Mouse (Mus musculus): ENCODE results near the gene Mfsd2b. TPM values are rescaled to one million over a fixed set of nuclear protein-coding genes. Genes with fewer than 3 reads are reported as not detected.
"Not testable (repeated sequence)": the region's sequence is repeated elsewhere in the genome, so short reads cannot be mapped to it uniquely, and the experiment has no call there.

Mfsd2b gene
- polyA plus RNA-seq, 1 experiment from 2014 or later: 13.5 TPM

DNA sequence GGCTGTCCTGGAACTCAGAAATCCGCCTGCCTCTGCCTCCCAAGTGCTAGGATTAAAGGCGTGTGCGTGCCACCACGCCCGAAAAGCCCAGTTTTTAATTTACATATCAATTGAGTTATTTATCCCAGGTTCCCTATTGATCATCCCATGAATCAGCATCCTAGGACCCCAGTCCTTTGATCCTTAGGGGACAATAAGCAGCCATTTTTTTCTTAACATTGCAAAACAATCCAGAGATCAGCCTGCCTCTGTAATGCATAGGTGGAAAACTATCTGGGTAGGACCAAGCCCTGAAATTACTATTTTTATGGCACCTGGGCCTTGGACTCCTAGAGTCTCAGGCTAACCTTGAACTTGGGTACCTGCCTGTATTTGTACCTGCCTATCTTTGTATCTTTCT, 23.9 kb upstream of the Mfsd2b start:
- H3K4me1 ChIP-seq: no peaks in the 10 kb centered on the region
- H3K36me3 ChIP-seq: peaks cover 19% of the 10 kb centered on the region; the same call in 1 of the 2 replicates
- DNase-seq (ENCODE audit: low spot score): no peak
- no peaks in the 10 kb centered on the region for H3K27me3 ChIP-seq (ENCODE audit: insufficient read depth, poor library complexity, severe bottlenecking)
- no peak overlapping the region for H3K4me3 ChIP-seq
- WGBS: 91% methylated on average over 5 of the region's 5 CpGs
- H3K9me3 ChIP-seq: no peaks in the 10 kb centered on the region
- no peak overlapping the region for H3K27ac ChIP-seq

DNA sequence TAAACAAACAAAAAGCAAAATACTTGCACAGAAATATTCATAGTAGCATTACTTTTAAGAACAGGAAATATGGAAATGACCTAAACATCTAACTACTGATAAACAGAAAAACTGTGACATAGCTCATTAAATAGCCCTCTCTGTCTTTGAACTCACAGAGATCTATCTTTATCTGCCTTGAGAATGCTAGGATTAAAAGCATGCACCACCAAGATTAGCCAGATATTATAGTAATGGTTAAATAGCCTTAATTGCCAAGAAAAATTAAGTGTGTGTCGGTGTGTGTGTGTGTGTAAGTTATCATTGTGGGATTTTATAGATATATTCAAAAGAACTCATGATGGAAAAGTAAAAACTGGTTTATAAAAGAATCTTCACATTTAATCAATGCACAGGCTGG, 15.7 kb upstream of the Mfsd2b start:
- DNase-seq (ENCODE audit: low spot score): no peak
- H3K27ac ChIP-seq: no peak overlapping the region
- no peaks in the 10 kb centered on the region for H3K27me3 ChIP-seq (ENCODE audit: insufficient read depth, poor library complexity, severe bottlenecking)
- no peaks in the 10 kb centered on the region for H3K9me3 ChIP-seq
- 95% methylated on average over 1 of the region's 1 CpGs for WGBS
- no peak overlapping the region for H3K4me3 ChIP-seq
- peaks cover 12% of the 10 kb centered on the region; the same call in 1 of the 2 replicates for H3K36me3 ChIP-seq
- H3K4me1 ChIP-seq: peaks cover 9% of the 10 kb centered on the region; the same call in 1 of the 2 replicates

DNA sequence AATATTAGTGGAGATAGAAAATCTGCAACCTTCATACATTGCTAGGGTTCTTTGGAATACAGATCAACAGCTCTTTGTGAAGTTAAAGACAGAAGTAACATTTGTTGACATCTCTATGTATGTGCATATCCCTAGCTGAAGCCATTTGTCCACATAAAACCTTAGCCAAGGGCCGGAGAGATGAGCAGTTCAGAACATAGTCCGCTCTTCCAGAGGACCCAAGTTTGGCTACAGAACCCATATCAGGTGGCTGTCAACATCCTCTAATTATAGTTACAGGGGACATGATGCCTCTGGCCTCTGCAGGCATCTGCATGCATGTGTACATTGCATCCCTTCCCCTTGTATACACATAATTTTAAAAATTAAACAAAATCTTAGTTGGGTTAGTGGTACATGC, 15.1 kb upstream of the Mfsd2b start:
- 49% methylated on average over 2 of the region's 2 CpGs for WGBS
- H3K27me3 ChIP-seq (ENCODE audit: insufficient read depth, poor library complexity, severe bottlenecking): no peaks in the 10 kb centered on the region
- no peak overlapping the region for H3K4me3 ChIP-seq
- H3K4me1 ChIP-seq: peaks cover 9% of the 10 kb centered on the region; the same call in 1 of the 2 replicates
- H3K9me3 ChIP-seq: no peaks in the 10 kb centered on the region
- H3K36me3 ChIP-seq: peaks cover 11% of the 10 kb centered on the region; the same call in 1 of the 2 replicates
- DNase-seq (ENCODE audit: low spot score): no peak
- no peak overlapping the region for H3K27ac ChIP-seq

DNA sequence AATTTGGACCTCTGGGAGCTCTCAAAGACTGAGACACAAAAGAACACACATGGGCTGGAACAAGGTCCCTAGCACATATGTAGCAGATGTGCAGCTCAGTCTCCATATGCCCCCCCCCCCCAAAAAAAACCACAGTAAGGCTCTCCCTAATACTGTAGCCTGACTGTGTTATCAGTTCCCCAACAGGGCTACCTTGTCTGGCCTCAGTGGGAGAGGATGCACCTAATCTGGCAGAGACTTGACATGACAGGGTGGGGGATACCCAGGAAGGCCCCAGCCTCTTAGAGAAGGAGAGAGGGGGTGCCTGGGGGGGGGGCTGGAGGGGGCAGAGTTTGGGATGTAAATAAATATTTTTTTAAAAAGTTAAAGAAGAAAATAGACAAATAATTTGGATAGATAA, 14.6 kb upstream of the Mfsd2b start:
- Histone ChIP-seq H3K27me3 (ENCODE audit: insufficient read depth, poor library complexity, severe bottlenecking) (no peaks in the 10 kb centered on the region), H3K4me1 (peaks cover 9% of the 10 kb centered on the region; the same call in 1 of the 2 replicates), H3K9me3 (no peaks in the 10 kb centered on the region), H3K36me3 (peaks cover 6% of the 10 kb centered on the region; the same call in 1 of the 2 replicates), H3K4me3 (no peak overlapping the region), H3K27ac (no peak overlapping the region)
- DNase-seq (ENCODE audit: low spot score): no peak

DNA sequence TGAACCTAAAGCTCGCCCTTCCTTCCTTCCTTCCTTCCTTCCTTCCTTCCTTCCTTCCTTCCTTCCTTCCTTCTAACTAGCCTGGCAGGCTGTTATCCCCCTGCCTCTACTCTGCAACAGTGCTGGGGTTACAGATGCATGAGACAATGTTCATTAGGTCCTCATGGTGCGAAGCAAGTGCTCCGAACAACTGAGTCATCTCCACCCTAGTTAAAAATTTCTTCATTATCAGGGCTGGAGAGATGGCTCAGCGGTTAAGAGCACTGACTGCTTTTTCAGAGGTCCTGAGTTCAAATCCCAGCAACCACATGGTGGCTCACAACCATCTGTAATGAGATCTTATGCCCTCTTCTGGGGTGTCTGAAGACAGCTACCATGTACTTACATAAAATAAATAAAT, 12.4 kb upstream of the Mfsd2b start:
- peaks cover 20% of the 10 kb centered on the region for H3K36me3 ChIP-seq
- H3K27ac ChIP-seq: not testable (repeated sequence)

DNA sequence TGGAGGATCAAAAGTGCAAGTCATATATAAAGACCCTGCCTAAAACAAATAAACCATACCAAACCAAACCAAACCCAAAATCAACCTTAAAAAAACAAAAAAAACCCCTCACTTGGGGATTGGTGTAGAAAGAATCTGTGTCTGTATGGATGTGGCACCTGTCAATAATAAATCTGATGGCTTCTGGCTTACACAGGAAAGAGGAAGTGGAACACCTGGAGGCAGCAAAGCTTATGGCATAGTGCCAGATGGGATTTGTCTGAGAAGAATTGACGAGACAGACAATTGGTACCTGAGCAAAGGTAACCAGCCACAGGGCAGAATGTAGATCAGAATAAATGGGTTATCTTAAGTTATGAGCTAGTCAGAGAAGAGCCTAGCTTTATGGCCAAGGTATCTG, 10.9 kb upstream of the Mfsd2b start:
- H3K9me3 ChIP-seq: no peaks in the 10 kb centered on the region
- 80% methylated on average over 1 of the region's 1 CpGs for WGBS
- peaks cover 27% of the 10 kb centered on the region for H3K36me3 ChIP-seq
- no peak overlapping the region for H3K4me3 ChIP-seq
- no peak overlapping the region for H3K27ac ChIP-seq
- DNase-seq (ENCODE audit: low spot score): no peak
- H3K27me3 ChIP-seq (ENCODE audit: insufficient read depth, poor library complexity, severe bottlenecking): no peaks in the 10 kb centered on the region
- H3K4me1 ChIP-seq: peaks cover 9% of the 10 kb centered on the region; the same call in 1 of the 2 replicates

More for the DNA sequence above, 12.4 kb upstream of the Mfsd2b start:
- H3K4me1 ChIP-seq; DNase-seq (ENCODE audit: low spot score); H3K27me3 ChIP-seq (ENCODE audit: insufficient read depth, poor library complexity, severe bottlenecking); H3K4me3 ChIP-seq; H3K9me3 ChIP-seq: not testable (repeated sequence)
- 97% methylated on average over 4 of the region's 4 CpGs for WGBS

DNA sequence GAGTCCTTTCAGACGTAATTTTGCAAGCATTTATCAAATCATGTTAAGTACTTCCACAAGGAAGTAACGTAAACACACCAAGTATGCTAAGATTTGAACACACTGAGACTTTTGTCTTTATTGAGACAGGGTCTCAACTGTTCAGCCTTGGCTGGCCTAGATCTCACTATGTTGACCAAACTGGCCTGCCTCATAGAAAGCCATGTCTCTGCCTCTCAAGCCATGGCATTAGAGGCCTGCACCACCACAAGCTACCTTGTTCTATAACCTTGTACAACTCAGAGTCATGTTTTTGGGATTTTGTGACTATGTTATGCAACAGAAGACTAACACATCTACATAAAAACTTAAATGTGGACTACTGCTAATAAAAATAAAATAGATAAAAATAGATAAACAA, 7.9 kb upstream of the Mfsd2b start:
- H3K27ac ChIP-seq: no peak overlapping the region
- 81% methylated on average over 2 of the region's 2 CpGs for WGBS
- H3K4me1 ChIP-seq: no peaks in the 10 kb centered on the region
- DNase-seq (ENCODE audit: low spot score): no peak
- no peaks in the 10 kb centered on the region for H3K27me3 ChIP-seq (ENCODE audit: insufficient read depth, poor library complexity, severe bottlenecking)
- no peaks in the 10 kb centered on the region for H3K9me3 ChIP-seq
- H3K36me3 ChIP-seq: peaks cover 46% of the 10 kb centered on the region
- no peak overlapping the region for H3K4me3 ChIP-seq

DNA sequence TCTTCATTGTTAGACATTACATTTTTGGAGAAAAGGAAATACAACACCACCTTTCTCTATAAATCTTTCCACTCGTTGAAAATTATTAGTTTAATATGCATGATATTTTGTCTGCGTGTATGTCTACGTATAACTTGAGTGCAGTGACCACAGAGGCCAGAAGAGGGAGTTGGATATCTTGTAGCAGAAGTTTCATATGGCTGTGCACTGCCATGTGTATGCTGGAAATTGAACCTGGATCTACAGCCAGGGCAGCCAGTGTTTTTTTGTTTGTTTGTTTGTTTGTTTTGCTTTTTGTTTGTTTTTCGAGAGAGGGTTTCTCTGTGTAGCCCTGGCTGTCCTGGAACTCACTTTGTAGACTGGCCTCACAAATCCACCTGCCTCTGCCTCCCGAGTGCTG, 4.9 kb upstream of the Mfsd2b start:
- H3K4me3 ChIP-seq: no peak overlapping the region
- DNase-seq (ENCODE audit: low spot score): no peak
- no peaks in the 10 kb centered on the region for H3K9me3 ChIP-seq
- WGBS: 90% methylated on average over 5 of the region's 5 CpGs
- H3K36me3 ChIP-seq: peaks cover 40% of the 10 kb centered on the region
- H3K27me3 ChIP-seq (ENCODE audit: insufficient read depth, poor library complexity, severe bottlenecking): no peaks in the 10 kb centered on the region
- no peak overlapping the region for H3K27ac ChIP-seq
- H3K4me1 ChIP-seq: peaks cover 6% of the 10 kb centered on the region

DNA sequence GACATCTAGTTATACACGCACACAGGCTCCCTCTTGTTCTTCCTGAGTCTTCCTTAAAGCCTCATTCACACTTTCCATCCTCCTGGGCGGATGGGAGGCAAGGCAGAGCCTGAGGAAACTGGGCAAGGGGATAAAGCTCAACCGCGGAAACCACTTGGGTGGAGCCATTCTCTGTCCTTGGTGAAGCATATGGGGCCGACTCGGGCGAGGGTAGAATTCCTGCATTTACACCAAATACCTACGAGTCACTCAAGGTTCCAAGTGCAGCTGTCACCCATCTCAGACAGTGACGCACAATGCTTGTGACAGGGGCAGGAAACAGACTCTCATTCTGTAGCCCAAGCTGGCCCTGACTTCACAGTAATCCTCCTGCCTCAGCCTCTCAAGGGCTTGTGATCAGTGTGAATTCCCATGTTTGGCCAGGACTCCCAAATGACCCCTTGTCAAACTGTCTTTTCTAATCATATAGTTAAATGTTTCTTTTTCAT, 4.2 kb upstream of the Mfsd2b start:
- H3K36me3 ChIP-seq: peaks cover 37% of the 10 kb centered on the region
- no peak overlapping the region for H3K27ac ChIP-seq
- 66% methylated on average over 9 of the region's 9 CpGs for WGBS

DNA sequence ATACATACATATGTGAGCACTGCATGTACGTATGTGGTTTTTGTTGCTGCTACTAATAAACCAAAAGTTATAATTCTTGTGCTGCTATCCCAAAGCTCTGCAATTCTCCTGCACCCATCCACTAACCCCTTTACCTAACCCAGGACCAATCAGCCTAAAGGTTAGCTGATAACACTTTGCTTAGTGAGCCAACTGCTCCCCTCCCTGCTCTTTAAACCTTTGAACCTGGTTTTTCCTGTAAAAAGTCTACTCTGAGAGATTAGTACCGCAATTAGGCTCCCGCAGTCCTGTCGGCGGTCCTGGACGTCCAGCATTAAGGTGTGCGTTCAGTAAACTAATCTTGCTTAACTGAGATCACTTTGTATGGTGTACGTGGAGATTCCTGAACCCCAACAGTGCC, 1.5 kb upstream of the Mfsd2b start:
- Histone ChIP-seq H3K27ac (no peak overlapping the region), H3K9me3 (no peaks in the 10 kb centered on the region), H3K27me3 (ENCODE audit: insufficient read depth, poor library complexity, severe bottlenecking) (no peaks in the 10 kb centered on the region), H3K4me3 (no peak overlapping the region), H3K4me1 (peaks cover 21% of the 10 kb centered on the region), H3K36me3 (peaks cover 22% of the 10 kb centered on the region)
- DNase-seq (ENCODE audit: low spot score): no peak
- 85% methylated on average over 8 of the region's 8 CpGs for WGBS

More for the DNA sequence above, 4.2 kb upstream of the Mfsd2b start:
- Histone ChIP-seq H3K4me1 (peaks cover 13% of the 10 kb centered on the region), H3K4me3 (no peak overlapping the region), H3K9me3 (no peaks in the 10 kb centered on the region), H3K27me3 (ENCODE audit: insufficient read depth, poor library complexity, severe bottlenecking) (no peaks in the 10 kb centered on the region)
- DNase-seq (ENCODE audit: low spot score): no peak

DNA sequence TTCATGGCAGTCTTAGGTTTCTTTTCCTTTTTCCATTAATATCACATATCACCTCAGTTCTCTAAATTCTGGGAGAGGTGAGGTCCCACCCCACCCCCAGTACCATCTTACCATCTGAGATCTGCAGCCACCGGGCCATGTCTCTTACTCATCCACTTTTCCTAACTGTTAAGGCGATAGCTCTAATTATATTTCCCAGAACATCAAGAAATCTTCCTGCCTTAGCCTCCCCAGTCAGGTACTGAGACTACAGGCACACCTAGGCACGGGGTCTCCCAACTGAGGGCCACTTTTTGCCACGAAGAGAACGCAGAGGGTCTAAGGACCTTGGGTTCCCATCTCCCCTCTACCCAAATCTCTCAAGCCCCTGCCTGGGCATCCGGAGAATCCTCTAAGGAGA, 628 bp downstream of the Mfsd2b start:
- peak overlapping the region; percentile 59 for H3K4me3 ChIP-seq
- WGBS: 63% methylated on average over 6 of the region's 6 CpGs
- peak overlapping the region; percentile 72 for H3K27ac ChIP-seq
- H3K4me1 ChIP-seq: peaks cover 32% of the 10 kb centered on the region
- no peaks in the 10 kb centered on the region for H3K9me3 ChIP-seq
- no peaks in the 10 kb centered on the region for H3K27me3 ChIP-seq (ENCODE audit: insufficient read depth, poor library complexity, severe bottlenecking)
- H3K36me3 ChIP-seq: peaks cover 4% of the 10 kb centered on the region; the same call in 1 of the 2 replicates
- DNase-seq (ENCODE audit: low spot score): no peak

DNA sequence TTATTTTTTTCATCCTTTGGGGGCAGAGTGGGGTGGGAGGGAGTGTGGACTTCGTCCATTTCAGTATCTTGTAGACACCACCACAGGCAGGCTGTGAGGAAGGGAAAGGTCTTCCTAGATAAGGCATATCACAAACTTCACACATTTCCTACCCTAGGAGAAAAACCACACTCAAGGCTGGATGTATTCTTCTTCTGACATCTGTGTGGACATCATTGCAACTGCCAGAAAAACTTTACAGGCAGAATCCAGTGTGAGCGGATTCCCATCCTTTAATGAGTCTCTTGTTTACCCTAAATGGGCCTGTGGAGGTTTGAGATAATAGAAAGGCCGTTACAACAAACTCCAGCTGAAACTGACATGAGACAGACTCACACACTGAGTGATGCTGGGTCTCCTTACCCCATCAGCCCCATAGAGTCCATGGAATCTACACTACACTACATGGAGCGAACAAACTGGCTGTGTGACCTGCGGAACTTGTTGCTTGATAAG, 1.1 kb downstream of the Mfsd2b start:
- Histone ChIP-seq H3K36me3 (no peaks in the 10 kb centered on the region), H3K9me3 (no peaks in the 10 kb centered on the region), H3K4me3 (peak overlapping the region; percentile 59; the same call in 1 of the 2 replicates), H3K4me1 (peaks cover 32% of the 10 kb centered on the region), H3K27me3 (ENCODE audit: insufficient read depth, poor library complexity, severe bottlenecking) (no peaks in the 10 kb centered on the region), H3K27ac (peak overlapping the region; percentile 72)
- DNase-seq (ENCODE audit: low spot score): no peak
- WGBS: 42% methylated on average over 5 of the region's 5 CpGs

DNA sequence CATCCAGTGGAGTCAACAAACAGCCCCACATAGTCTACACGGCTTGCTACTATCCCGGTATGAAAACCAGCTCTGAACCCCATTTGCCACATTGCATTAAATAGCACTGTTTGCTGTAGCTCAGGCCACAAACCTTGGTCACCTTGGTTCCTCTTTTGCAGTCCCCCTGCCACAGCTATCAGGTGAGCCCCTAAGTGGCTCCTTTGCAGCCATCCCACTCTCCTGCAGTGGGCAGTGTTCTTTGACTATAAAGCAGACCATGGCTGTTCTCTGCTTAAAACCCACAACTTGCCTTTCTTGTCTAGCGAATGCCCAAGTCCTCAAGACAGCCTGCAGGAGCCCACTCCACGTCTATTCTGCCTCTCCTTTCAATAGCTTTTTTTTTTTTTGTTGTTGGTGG, 1.9 kb downstream of the Mfsd2b start:
- H3K36me3 ChIP-seq: no peaks in the 10 kb centered on the region
- H3K4me3 ChIP-seq: no peak overlapping the region
- peak overlapping the region; percentile 72; the same call in 1 of the 2 replicates for H3K27ac ChIP-seq
- no peaks in the 10 kb centered on the region for H3K9me3 ChIP-seq
- peaks cover 32% of the 10 kb centered on the region for H3K4me1 ChIP-seq
- DNase-seq (ENCODE audit: low spot score): no peak
- 44% methylated on average over 4 of the region's 4 CpGs for WGBS
- no peaks in the 10 kb centered on the region for H3K27me3 ChIP-seq (ENCODE audit: insufficient read depth, poor library complexity, severe bottlenecking)

DNA sequence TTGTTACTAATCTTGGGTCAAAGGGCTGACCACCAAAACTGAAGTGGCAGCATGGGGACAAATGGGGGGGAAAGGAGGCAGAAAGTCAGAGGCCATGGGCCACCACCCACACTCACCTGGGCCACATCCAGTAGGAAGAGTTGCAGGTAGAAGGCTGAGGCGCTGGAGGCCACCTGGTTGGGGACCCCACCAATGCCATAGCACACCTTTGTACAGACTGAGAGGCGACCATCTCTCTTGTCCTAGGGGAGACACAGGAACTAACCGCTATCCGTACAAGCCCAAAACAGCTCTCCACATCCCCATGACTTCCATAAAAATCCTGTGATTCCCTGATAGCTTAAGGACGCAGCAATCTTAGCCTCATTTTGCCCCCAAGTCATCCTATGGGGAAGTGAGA, 2.9 kb downstream of the Mfsd2b start:
- 90% methylated on average over 5 of the region's 5 CpGs for WGBS
- Histone ChIP-seq H3K4me1 (peaks cover 32% of the 10 kb centered on the region), H3K4me3 (no peak overlapping the region), H3K9me3 (no peaks in the 10 kb centered on the region), H3K27me3 (ENCODE audit: insufficient read depth, poor library complexity, severe bottlenecking) (no peaks in the 10 kb centered on the region), H3K27ac (no peak overlapping the region), H3K36me3 (no peaks in the 10 kb centered on the region)
- no peak for DNase-seq (ENCODE audit: low spot score)
